Mouse (Mus musculus) heart, adult 11 months (tissue): Measurements from ENCODE around the gene Btg3.

ENCODE experiments used
- DNase-seq: peaks from one replicate; pipeline ENCODE4 v3.0.0; 2022

Btg3 gene

DNA sequence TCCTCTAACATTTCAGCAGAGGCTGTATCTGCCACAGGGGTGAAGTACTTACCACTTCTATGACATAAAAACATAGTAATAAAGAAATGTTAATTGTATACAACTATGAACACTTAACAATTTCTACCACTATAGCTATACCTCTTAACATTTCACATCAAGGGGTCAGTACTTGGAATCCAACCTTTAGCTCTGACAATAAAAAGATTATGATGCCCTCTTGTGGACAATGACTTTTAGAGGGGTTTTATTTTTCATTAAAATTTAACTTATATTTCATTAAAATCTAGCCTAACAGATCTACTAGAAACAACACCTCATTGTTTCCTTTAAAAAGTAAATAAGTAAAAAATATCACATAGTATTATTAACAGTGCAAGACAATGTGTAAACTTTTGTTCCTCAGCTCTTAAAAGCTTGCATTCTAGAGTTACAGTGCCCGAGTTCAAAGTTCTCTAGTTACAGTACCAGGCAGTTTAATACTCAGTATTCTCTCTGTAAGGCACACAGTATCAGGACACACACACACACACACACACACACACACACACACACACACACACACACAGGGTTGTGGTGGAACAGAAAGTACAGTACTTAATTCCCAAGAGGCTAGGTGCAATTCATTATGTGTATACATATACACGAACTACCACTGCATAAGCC, 30.2 kb downstream of the Btg3 start:
- no peak for DNase-seq

DNA sequence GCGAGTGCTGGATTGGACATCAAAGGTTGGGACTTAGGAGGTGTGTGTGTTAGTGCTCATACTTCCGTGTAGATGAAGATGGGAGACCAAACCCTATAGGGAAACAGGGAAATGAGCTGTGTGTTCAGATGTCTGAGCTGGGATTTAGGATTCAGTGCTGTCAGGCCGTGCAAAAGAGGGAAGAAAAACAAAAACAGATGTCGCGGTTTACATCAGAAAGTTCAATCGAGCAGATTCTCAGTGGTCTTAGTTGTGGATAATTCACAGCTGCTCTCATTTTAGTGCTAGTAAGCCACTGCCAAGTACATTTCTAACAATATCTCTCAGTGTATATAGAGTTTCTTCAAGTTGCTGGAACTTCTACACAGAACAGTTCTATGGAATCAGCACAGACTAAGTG, 33.2 kb downstream of the Btg3 start:
- no peak for DNase-seq

DNA sequence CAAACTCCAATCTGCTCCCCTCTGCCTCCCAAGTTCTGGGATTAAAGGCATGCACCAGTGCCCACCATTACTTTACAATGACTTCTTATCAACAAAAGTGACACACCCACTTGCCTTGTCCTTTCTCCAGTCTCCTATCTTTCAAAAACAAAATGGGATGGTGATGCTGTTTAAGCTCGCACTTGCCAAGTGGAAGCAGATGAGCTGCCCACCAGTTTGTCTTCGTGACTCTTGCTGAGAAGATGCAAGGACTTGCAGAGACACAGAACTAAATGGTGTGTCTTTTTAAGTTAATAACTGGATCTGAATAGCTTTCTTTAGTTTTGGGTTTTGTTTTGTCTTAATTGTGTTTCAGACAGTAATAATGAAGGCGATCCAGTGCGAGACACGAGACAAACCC, 34.2 kb downstream of the Btg3 start:
- DNase-seq: no peak

GRCm38 (mm10) chr16:78341356-78341755, 35.6 kb downstream of the Btg3 start:
- peak; percentile 30 for DNase-seq

GRCm38 (mm10) chr16:78337226-78337625, 39.8 kb downstream of the Btg3 start:
- DNase-seq: peak; percentile 45

GRCm38 (mm10) chr16:78327999-78328398, 49.0 kb downstream of the Btg3 start:
- DNase-seq: peak; percentile 45

GRCm38 (mm10) chr16:78327562-78327961, 49.4 kb downstream of the Btg3 start:
- no peak for DNase-seq

DNA sequence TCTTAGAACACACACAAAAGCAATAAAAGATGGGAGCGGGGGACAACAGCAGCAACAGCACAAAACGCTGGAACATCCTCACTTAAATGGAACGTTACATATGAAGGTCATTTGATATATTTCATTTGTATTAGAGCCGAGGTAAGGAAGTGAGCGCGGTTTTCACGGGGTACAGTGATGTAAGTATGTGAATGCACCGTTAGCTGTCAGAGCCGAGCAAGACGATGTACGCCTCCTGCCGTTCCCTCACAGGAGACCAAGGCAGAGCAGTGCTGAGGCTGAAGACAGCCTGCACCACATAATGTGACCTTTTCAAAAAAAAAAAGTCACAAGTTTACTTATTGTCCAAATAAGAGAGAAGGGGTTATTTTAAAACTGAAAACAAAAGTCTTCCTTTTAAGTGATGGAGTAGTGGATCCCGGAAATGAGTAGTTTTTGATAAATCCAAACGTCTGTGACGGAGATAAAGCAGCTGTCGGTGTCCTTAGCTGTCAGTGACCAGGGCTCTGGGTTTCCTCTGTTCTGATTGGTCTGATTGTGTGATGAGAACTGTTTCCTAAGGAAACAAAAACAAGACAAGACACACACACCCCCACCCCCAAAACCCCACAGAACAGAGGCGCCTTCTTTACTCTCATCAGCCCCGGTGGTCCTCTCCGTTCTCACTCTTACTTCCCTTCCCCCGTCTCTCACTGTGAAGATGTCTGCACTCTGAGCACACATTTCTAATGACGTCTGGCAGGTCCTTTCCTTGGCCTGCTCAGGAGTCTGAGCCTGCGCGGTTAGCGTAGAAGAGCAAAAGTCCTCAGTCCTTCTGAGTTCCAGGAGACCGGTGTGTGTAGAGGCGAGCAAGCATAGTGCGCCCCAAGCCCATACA, 50.8 kb downstream of the Btg3 start:
- DNase-seq: peak; percentile 63

DNA sequence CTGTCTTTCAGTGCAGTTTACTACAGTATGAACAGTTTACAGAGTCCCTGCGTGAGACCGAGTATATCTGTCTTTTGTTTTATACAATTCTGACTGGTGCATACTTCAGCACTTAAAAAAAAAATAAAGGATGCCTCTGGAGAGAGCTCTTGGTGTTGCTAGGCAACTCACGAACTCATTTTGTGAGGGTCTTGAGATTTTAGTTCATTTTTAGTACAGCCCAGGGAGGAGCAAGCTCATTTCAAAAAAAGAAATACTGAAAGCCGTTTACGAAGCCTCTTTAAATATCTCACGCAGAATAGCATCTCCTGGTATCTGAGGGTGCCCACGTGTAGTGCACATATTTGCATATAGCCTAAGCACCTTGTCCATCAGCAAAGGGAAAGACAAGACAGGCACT, 54.9 kb downstream of the Btg3 start:
- DNase-seq: no peak

- DNase-seq: no peak
Observed at GRCm38 (mm10) chr16:78321559-78321958, 55.4 kb downstream of the Btg3 start.

DNA sequence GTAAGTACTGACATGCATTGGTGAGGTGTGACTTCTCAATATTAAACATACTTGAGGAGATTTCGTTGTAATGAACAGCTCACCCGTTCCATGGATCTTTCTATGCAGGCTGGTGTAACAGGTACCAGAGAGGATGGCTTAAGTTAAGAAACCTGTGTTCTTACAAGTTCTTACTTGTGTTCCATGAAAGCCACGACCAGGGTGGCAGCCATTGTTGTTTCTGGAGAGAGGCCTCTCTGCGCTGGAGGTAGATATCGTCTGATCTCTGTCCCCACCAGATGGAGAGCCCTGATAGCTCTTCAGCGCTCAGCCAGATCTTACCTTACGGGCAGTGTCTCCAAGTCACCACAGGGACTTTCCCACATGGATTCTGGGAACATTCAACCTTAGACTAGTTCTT, 57.3 kb downstream of the Btg3 start:
- no peak for DNase-seq

GRCm38 (mm10) chr16:78317960-78318359, 59.0 kb downstream of the Btg3 start:
- peak; percentile 92 for DNase-seq

- peak; percentile 80 for DNase-seq
Observed at GRCm38 (mm10) chr16:78316849-78317248, 60.1 kb downstream of the Btg3 start.

- peak; percentile 10 for DNase-seq
Observed at GRCm38 (mm10) chr16:78314026-78314425, 63.0 kb downstream of the Btg3 start.

DNA sequence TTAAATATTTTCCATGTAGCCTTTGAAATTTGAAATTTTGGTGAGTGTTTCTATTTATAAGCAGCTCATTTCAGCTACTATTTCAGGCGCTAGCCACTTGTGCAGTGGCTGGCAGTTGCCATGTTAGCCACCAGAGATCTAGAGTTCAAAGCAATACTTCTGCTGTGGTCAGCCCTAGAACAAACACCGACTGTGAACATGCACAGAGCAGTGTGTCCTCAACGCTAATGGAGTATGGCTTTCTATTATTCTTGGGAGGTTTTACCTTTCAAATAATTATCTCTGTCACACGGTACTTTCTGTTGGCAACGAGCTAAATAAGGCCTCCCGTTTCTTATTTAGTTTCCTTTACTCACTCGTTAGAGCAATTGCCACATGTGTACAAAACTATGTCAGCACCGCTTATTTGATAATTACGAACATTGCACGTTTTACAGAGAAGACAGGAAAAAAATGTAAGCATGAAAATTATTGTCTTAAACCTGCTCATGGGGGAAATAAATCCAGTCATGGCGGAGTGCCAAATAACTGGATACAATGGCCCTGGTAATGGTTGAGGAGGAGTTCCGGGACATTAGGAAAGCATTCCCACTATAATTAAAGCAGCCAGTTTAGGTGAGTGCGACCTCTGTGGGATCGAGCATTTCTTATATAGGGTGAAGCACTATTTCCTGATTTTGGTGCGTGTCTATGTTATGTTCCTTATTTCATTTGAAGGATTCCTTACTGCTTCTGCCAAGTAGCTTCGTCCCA, 63.7 kb downstream of the Btg3 start:
- DNase-seq: peak; percentile 74

DNA sequence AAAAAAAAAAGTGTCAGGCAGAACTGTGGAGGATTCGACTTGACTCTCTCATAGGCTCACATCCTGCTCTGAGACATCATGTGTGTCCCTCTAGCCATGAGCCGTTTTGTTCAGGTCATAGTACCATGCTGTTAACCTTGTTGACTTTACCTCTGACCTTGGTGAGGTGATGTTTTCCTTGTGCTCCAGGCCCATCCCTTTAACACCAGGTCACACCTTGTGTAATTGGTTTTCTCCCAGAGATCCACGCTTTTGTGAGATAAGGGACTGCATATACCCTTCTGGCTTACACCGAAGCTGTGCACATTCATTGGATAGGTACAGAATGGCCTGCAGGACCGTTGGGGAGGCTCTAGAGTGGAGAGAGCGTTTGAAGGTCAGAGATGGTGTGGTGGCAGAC, 67.7 kb downstream of the Btg3 start:
- no peak for DNase-seq

- peak; percentile 83 for DNase-seq
Observed at GRCm38 (mm10) chr16:78307476-78308192, 69.4 kb downstream of the Btg3 start.

DNA sequence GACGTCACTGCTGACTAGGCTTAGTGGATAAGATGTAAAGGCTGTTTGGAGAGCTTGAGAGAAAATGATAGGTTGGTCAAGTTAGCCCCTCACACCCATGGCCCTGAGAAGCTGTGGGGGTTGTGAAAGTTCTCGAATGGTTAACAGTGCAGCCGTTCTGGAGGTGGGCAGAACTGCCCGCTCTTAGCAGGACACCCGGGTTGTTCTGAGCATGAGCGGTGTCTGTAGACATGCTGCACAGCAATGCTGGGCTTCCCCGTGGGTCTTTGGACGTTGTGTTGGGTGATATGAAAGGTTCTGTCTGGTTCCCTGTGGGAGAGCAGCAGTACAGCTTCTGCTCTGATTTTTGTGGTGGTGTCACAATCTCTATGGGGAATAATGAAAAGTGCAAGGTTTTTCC, 70.4 kb downstream of the Btg3 start:
- DNase-seq: peak; percentile 64

DNA sequence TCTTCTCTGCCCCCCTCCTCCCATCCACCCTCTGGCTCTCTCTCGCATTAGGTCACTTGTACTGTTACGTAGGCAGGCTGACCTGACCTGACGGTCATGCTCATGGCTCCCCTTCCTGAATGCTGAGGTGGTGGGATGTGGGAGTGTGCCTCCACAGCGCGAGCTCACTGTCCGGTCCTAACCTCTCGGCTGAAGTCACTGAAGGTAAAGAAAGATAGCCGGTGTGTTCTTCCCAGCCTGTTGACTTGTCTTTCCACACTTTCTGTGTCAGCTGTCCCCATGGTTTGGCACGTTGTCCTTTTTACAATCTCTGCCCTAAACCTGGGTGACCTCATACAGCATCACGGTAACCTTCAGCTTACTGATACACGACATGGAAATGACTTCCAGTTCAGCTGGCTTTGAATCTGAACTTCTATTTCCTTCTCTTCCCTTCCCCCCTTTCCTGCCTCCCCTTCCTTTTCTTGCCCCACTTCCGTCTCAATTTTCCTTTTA, 71.3 kb downstream of the Btg3 start:
- peak; percentile 86 for DNase-seq

- peak; percentile 88 for DNase-seq
Observed at GRCm38 (mm10) chr16:78302678-78303050, 74.3 kb downstream of the Btg3 start.

DNA sequence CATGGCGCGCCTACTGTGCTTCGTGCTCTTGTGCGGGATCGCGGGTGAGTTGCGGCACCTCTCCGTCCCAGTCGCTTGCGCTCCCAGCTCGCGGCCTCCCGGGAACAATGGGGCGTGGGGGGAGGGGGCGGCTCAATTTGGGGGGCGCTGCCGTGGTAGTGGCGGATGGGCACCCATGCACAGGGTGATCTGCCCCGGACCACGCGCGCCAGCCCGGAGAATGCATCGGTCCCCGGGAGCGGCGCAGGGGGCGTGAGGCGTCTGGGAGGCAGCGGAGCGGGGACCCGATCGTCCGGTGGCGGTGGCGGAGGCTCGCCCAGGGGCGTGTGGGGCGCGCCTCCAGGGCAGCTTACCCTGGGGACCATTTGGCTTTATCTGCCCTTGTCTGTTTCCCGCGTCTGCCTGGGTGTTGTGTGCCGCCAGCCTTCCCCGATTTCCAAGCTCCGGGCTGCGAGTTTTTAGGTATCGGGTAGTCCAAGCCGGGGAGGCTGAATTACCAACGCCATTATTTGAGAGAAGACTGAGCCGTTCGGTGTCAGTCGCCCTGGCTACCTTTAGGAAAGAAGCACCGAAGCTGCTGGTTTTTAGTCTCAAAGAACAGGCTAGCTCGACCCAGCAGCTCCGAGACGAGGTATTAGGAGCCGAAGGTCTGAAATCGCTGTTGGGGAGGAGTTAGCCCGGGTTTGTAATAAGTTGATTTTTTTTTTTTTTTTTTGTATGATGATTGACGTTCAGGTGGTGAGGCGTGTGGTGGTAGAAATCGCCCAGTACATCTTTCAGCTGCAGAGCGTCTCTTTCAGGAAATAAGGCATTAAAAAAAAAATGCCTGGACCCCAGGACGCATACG, 74.9 kb downstream of the Btg3 start:
- peak; percentile 92 for DNase-seq
